Mouse (Mus musculus) kidney, postnatal 4 days (tissue): Measurements from ENCODE around the gene Gm14412.
"Not testable (repeated sequence)": the region's sequence is repeated elsewhere in the genome, so short reads cannot be mapped to it uniquely, and the experiment has no call there.

ENCODE experiments used
- DNase-seq, 2 experiments: peaks; one replicate each; pipeline ENCODE4 v3.0.0; 2021; ENCODE audit warnings: mixed read lengths in 2 of 2

The Gm14412 gene

DNA sequence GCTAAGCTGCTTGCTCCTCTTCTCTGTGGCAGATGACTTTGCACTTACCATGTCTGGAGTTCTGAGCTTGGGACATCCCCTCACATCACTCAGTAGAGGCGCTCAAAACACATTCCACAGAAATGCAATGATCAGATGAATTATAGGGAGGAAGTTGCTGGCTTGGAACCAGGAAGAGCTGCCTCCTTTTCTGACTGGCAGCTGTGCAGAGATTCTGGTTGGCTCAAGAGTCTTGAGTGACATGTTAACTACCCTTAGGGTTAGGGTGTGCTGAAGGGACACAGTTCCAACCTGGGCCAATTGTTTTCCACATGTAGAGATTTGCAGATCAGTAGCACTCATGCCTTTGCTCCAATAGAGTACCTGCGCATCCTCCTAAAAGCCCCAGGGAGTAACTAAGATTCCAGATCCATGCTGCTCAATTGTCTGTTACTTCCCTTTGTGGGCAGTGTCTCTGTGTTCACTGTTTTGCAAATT lies at the start of gene Gm14412:
Gene Gm14412, minus strand, starts transcription at position 51 of the 477 bp plus-strand sequence.
- not testable (repeated sequence) for DNase-seq

DNA sequence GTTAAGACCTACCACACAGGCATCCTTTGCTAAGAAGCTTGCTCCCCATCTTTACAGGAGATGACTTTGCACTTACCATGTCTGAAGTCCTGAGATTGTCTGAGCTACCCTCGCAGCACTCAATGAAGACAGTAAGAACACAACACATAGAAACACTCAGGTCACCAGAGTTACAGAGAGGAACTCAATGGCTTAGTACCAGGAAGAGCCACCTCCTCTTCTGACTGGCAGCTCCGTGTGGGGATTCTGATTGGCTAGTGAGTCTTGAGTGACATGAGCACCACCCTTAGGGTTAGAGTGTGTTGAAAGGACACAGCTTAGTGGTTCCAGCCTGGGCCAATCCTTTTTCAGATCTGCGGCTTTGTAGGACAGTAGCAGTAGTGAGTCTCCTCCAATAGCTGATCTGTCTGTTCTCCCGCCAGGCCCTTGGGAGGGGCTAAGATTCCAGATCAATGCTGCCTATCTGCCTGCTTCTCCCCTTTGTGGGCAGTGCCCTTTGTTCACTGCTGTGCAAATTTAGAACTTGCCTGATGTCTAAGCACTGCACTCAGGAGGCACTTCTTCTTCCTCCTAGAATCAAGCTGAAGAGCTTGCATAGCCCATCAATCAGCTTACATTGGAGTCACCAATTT lies 5.7 kb upstream of the Gm14412 start:
- not testable (repeated sequence) for DNase-seq

DNA sequence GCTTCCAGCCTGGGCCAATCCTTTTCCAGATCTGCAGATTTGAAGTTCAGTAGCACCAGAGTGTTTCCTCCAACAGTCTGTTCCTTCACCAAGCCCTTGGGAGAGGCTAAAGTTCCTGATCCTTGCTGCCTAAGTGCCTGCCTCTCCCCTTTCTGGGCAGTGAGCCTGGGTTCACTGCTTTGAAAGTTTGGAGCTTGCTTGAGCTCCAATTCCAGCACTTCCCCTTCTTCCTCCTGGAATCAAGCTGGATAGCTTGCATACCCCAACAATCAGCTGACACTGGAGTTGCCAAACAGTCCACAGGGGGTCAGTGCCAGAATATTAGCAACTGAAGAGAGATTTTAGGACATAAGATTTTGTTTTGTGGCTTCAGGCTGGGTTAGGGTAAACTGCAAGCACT lies 2.7 kb downstream of the Gm14412 start:
- DNase-seq = peak in 1 of 2 experiments; percentile 13

GRCm38 (mm10) chr2:177320786-177321320 lies 3.3 kb downstream of the Gm14412 start:
- not testable (repeated sequence) for DNase-seq

DNA sequence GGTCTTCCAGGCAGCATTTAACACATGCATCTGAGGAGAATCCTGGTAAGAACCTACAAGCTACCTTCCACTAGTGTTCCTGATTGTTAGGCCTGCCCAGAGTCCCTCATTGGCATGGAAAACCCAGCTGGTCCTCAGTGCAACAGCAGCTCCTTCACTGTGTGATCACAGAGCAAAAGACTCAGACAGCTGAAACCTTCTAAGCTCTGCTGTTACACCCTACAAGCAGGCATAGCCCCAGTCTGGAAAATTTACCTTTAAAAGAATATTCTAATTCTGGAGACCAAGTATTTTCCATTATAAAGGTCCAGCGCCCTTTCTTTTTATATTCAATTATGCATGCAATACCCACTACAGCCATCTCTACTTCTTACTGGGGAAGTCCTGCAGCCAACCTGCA lies 5.1 kb downstream of the Gm14412 start:
- DNase-seq = no peak

DNA sequence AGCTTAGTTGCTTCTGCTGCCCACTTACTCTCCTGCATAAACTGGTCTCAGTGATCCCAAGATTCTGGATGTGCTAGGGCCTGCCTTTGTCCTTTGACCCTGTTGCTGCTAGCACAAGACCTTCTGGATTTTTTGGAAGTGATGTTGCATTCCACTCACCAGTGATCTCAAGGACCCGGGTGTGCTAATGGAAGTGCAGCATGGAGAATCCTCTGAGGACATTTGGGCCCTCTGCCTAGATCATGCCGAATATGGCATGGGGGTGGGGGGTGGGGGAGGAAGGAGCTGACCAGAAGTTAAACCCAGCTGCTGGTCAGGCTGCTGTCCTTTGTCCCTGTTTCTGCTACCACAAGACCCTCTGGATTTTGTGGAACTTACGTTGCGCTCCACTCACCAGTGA lies 14.5 kb downstream of the Gm14412 start:
- DNase-seq = not testable (repeated sequence)

DNA sequence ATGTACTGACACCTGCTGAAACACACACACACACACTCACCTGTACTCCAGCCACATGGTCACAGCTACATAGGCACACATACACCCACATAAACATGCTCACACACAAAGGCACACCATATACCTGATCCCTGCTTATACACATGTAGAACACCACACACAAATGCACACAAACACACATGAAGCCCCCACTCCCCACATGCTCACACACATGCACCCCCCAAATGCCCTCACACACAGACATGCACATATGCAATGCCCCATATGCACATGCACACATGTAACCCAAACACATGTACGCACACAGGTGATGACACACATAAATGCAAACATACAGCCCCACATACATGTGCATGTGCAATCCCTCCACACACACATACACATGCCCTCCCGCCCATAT lies 19.1 kb downstream of the Gm14412 start:
- DNase-seq = not testable (repeated sequence)

- DNase-seq = not testable (repeated sequence)
These were observed 40.4 kb downstream of the Gm14412 start for GRCm38 (mm10) chr2:177283701-177284100.

DNA sequence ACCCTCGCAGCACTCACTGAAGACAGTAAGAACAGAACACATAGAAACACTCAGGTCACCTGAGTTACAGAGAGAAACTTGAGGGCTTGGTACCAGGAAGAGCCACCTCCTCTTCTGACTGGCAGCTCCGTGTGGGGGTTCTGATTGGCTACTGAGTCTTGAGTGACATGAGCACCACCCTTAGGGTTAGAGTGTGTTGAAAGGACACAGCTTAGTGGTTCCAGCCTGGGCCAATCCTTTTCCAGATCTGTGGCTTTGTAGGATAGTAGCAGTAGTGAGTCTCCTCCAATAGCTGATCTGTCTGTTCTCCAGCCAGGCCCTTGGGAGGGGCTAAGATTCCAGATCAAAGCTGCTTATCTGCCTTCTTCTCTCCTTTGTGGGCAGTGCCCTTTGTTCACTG lies 46.4 kb downstream of the Gm14412 start:
- DNase-seq = not testable (repeated sequence)

DNA sequence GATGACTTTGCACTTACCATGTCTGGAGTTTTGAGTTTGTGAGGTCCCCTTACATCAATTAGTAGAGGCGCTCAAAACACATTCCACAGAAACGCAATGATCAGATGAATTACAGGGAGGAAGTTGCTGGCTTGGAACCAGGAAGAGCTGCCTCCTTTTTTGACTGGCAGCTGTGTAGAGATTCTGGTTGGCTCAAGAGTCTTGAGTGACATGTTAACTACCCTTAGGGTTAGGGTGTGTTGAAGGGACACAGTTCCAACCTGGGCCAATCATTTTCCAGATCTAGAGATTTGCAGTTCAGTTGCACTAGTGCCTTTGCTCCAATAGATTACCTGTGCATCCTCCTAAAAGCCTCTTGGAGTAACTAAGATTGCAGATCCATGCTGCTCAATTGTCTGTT lies 51.9 kb downstream of the Gm14412 start:
- not testable (repeated sequence) for DNase-seq

- not testable (repeated sequence) for DNase-seq
These were observed 57.2 kb downstream of the Gm14412 start, which contains the start of gene Gm14409 for GRCm38 (mm10) chr2:177266936-177267335. Gene Gm14409, minus strand, starts transcription at chr2:177267036.
